Mouse (Mus musculus) brain, embryonic 14.5 days (tissue): ENCODE data around the gene Tdrd3.

Experiments used
- CTCF ChIP-seq: fragments of 200-500 bp; IDR thresholded peaks from 2 replicates; pipeline ENCODE4 v1.5.1; 2012; ENCODE audit warnings: inconsistent platforms, mild to moderate bottlenecking, moderate library complexity, borderline replicate concordance; ENCODE audit not compliant: insufficient read depth, insufficient read length; ENCODE audit errors: extremely low read depth
- POLR2A ChIP-seq: fragments of 200-500 bp; IDR thresholded peaks from 2 replicates; pipeline ENCODE4 v1.6.1; 2012; ENCODE audit warnings: mild to moderate bottlenecking, inconsistent platforms, borderline replicate concordance; ENCODE audit not compliant: poor library complexity, insufficient read depth, insufficient read length, severe bottlenecking; ENCODE audit errors: extremely low read depth

DNA sequence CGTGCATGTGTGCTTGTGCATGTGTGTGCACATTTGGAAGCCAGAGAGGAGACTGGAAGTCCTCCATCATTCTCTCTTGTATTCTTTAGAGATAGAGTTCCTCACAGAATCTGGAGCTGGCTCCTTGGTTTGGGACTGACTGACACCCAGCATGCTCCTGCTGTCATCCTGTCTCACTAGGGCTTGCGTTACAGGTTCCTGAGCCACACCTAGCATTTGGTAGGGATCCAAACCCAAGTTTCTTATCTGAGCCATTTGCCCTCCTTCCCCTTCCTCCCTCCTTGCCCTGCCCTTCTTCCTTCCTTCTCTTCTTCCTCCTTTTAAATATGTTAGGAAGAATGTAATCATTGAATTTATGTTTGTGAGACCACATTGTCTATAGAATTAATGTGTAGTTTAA, 3.3 kb downstream of the Tdrd3 start:
- no peak for TF ChIP-seq CTCF
- no peak for TF ChIP-seq POLR2A
